Mouse (Mus musculus): ENCODE measurements around the gene Tceanc2. TPM values are rescaled to one million over a fixed set of nuclear protein-coding genes. Genes with fewer than 3 reads are reported as not detected.
"Not testable (repeated sequence)": the region's sequence is repeated elsewhere in the genome, so short reads cannot be mapped to it uniquely, and the experiment has no call there.

Gene Tceanc2
- polyA plus RNA-seq, 1 experiment = 15.9 TPM

DNA sequence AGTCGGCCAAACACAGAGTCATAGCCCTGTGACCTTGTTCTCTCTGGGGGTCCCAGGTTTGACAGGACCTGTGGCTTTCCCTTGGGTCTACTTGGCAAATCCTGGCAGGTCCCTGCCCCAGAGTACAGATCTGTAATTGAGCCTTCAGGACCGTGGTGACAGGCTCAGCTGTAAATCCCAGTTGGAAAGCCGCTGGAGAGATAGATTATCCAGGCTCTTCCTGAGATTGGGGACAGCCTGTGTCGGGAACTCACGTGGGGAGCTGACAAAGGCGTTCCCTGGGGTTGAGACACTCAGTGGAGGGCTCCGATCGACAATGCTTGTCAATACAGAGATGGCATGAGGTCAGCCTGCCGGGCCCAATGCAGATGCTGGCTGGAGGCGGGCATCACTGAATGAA, 52.5 kb downstream of the Tceanc2 start:
- no peak overlapping the region for H3K27ac ChIP-seq (replicated peaks; ENCODE audit: low read depth, low read length)
- no peak overlapping the region for H3K4me3 ChIP-seq (ENCODE audit: insufficient read depth, low read depth, low read length)
- no peaks in the 10 kb centered on the region for H3K4me1 ChIP-seq (ENCODE audit: control insufficient read depth, insufficient read depth, insufficient read length, low read length)

DNA sequence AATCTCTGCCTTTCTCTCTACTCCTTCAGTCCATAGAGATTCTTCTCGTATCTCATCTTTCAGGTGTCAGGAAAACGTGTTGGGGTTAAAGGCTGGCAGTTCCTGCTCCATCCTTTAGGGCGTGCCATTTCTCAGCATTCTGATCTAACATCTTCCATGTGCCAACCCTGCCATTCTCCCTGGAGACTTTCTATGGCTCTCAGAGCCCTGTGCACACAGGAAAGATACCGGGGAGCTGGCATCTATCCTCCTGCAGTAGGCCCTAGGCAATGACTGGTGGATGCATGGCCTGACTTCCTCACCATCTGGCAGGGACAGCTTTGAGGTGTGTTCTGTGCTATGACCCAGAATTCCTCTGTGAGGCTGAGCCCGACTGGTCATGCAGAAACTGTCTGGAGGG, 53.8 kb downstream of the Tceanc2 start:
- Histone ChIP-seq H3K27ac (replicated peaks; ENCODE audit: low read depth, low read length) (no peak overlapping the region), H3K4me3 (ENCODE audit: insufficient read depth, low read depth, low read length) (no peak overlapping the region), H3K4me1 (ENCODE audit: control insufficient read depth, insufficient read depth, insufficient read length, low read length) (no peaks in the 10 kb centered on the region)

DNA sequence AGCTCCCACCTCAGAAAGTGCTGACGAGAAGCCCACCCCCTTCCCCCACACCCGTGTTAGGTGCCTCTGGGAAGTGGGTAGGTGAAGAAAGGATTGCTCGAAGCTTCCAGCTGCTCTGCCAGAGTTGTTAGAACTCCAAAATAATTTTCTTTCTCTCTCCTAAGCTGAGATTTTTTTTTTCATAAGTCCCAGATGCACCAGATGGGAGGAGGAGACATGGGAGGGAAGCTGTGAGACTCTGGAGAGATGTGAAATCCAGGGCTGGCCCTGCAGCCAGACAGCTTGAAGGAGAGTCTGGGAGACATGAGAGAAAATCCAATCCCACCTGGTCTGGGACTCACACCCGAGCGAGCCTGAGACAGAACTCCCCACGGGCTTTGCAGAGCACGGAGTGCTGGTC, 54.5 kb downstream of the Tceanc2 start:
- Histone ChIP-seq H3K4me1 (ENCODE audit: control insufficient read depth, insufficient read depth, insufficient read length, low read length) (no peaks in the 10 kb centered on the region), H3K27ac (replicated peaks; ENCODE audit: low read depth, low read length) (no peak overlapping the region), H3K4me3 (ENCODE audit: insufficient read depth, low read depth, low read length) (no peak overlapping the region)

DNA sequence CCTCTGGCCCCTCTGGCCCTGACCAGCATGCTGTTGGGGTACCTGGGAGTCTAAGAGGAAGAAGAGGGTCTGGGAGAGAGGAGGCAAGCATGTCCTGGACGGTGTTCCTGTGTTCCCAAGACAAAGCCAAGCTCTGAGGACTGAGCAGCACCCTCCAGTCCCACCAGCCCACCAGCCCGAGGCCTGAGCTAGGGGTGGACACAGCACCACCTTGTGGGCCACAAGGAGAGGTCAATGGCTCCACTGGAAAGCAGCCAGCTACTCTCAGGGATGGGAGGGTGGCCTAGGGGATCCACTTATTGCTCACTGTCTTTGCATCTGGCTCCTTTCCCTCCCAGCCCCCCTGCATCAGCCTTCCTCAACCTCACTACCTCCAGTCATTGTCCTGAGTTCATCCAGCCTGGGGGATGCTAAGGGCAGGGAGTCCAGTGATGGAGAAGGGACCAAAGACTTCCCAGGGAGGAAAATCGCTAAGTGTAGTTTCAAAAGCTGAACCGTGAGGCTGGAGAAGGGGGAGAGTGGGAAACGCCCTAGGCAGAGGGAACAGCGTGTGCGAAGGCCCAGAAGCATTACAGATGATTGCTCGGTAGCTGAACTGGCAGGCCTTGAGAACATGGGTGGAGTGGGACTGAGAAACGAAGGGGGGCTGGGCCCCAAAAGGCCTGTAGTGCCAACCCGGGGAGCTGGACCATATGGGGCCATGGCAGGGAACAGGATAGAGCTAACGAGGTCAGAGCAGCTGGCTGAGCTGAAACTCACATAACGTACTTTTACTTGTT, 57.6 kb downstream of the Tceanc2 start:
- H3K27ac ChIP-seq (replicated peaks; ENCODE audit: low read depth, low read length) = no peak overlapping the region
- H3K4me3 ChIP-seq (ENCODE audit: insufficient read depth, low read depth, low read length) = no peak overlapping the region
- no peaks in the 10 kb centered on the region for H3K4me1 ChIP-seq (ENCODE audit: control insufficient read depth, insufficient read depth, insufficient read length, low read length)

DNA sequence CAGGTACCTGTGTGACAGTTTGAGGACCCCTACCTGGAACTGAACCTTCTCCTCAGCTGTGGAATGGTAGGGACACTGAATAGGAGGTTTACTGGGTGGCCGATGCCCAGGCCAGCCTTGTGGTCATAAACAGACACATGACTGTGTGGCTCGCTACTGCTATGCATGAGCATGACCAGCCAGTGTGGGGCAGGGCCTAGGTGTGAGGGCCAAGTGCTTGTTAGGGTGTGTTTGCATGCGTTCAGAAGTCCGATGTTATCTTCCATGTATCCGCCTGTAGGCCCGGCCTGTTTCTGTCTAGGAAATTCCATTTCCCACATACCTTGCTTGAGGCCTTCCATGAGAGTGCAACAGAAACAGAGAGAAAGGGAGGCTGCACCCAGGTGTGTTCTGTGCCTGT, 58.2 kb downstream of the Tceanc2 start:
- no peaks in the 10 kb centered on the region for H3K4me1 ChIP-seq (ENCODE audit: control insufficient read depth, insufficient read depth, insufficient read length, low read length)
- H3K4me3 ChIP-seq (ENCODE audit: insufficient read depth, low read depth, low read length) = no peak overlapping the region
- H3K27ac ChIP-seq (replicated peaks; ENCODE audit: low read depth, low read length) = no peak overlapping the region

DNA sequence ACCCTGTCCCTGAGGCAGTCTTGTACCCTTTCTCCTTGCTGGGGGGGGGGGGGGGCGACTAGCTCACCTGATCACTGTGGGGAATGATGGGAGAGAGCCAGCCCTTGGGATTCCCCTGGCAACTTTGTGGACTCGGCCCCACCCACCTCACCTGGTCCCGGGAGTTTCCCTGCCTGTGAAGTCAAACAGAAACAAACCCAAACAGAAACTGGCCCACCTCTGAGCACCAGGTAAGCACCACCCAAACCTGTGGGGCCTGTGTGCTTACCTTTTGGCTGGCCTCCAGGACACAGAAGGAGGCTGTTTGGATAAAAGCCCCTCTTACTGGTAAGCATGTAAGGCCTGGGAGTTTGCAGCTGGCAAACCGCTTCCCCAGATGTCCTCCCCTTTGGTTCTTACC, 59.9 kb downstream of the Tceanc2 start:
- H3K27ac ChIP-seq (replicated peaks; ENCODE audit: low read depth, low read length) = no peak overlapping the region
- no peak overlapping the region for H3K4me3 ChIP-seq (ENCODE audit: insufficient read depth, low read depth, low read length)
- no peaks in the 10 kb centered on the region for H3K4me1 ChIP-seq (ENCODE audit: control insufficient read depth, insufficient read depth, insufficient read length, low read length)

DNA sequence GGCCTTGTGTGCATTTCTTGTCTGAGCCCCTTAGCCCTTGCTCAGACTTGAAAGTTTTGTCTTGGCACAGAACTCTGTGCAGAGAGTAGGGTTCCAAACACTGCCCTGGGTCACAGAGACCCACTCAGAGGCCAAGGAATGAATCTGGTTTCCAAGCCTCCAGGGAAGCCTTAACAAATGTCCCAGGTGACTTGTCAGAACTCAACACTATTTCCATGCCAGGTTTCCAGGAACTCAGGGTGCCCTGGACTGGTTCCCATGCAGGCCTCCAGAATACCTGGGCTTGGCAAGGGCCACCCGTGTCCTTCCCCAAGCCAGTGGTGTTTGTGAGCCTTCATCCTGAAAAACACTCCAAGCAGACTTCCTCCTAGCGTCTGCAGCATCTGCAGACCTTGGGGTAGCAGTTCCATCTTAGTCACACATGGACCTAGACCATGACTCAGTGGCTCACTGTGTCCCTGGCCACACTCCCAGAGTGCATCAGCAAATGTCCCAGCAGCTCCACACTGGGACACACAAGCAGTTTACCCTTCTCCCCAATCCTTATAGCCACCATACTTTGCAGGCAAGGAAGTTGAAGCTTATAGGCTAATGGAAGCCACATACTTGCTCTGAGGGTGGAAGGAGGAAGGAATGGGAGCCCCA, 61.1 kb downstream of the Tceanc2 start:
- H3K4me3 ChIP-seq (ENCODE audit: insufficient read depth, low read depth, low read length) = no peak overlapping the region
- H3K4me1 ChIP-seq (ENCODE audit: control insufficient read depth, insufficient read depth, insufficient read length, low read length) = no peaks in the 10 kb centered on the region
- no peak overlapping the region for H3K27ac ChIP-seq (replicated peaks; ENCODE audit: low read depth, low read length)

DNA sequence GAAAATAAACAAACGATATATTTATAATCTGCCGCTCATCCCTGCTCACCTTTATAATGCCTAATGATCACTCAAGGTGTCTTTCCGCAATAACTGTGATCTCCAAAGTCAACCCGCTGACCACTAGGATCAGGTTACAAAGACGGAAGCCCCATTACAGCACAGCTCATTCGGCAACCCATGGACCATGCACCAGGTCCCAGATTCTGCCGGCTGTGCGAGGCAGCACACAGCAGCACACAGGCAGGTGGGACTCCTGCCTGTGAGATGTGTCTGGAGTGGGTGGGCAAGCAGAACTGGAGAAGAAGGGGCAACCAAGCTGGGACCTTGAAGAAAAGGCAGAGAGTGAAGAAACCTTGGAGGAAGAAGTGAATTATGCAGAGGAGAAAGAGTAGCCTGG, 64.6 kb downstream of the Tceanc2 start:
- Histone ChIP-seq H3K4me3 (ENCODE audit: insufficient read depth, low read depth, low read length) (no peak overlapping the region), H3K4me1 (ENCODE audit: control insufficient read depth, insufficient read depth, insufficient read length, low read length) (no peaks in the 10 kb centered on the region), H3K27ac (replicated peaks; ENCODE audit: low read depth, low read length) (no peak overlapping the region)

DNA sequence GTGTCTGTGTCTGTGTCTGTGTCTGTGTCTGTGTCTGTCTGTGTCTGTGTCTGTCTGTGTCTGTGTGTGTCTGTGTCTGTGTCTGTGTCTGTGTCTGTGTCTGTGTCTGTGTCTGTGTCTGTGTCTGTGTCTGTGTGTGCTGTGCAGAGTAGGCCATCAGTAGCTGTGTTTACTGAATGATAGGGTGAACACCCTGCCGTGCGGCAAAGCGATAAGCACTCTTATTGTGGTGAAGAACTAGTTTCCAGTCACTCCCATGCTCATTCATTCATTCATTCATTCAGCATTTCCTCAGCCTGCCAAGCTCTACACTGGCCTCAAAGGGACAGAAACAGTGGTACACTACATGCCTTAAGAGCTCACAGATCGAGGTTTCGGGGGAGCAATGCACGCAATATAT, 69.7 kb downstream of the Tceanc2 start:
- H3K27ac ChIP-seq (replicated peaks; ENCODE audit: low read depth, low read length); H3K4me1 ChIP-seq (ENCODE audit: control insufficient read depth, insufficient read depth, insufficient read length, low read length); H3K4me3 ChIP-seq (ENCODE audit: insufficient read depth, low read depth, low read length): not testable (repeated sequence)

DNA sequence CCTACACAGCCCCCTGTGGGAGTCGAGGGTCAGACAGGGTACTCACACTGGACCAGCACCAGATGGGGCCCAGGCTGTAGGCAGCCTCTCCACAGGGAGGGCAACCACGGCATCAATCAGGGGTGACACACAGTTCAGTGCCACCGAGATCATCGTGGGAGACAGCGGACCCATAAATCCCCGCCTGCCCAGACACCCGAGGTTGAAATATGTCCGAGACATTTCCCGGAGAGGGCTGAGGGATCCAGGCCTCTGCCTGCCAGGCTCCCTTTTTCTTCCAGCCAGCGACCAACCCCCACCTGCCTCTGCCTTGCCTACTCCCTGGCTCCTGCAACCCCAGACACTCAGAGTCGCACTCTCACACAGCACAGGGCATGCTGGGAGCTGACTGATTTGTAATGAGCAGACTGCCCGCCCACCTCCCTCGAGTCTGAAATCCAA, 70.6 kb downstream of the Tceanc2 start:
- Histone ChIP-seq H3K4me1 (ENCODE audit: control insufficient read depth, insufficient read depth, insufficient read length, low read length) (no peaks in the 10 kb centered on the region), H3K27ac (replicated peaks; ENCODE audit: low read depth, low read length) (no peak overlapping the region), H3K4me3 (ENCODE audit: insufficient read depth, low read depth, low read length) (peak overlapping the region; percentile 40)

DNA sequence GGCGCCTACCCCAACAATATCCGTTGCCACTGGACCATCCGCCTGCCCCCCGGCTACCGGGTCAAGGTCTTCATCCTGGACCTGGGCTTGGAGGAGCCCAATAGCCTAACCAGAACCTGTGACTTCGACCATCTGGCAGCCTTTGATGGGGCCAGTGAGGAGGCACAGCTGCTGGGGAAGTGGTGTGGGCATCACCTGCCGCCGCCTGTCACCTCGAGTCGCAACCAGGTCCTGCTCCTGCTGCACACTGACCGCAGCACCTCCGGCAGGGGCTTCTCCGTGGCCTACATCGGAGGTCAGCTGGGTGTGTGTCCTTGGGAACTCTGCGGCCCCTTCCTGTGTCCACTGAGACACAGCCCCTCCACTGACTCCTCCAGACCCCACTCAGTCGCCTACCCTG, 72.1 kb downstream of the Tceanc2 start:
- H3K4me1 ChIP-seq (ENCODE audit: control insufficient read depth, insufficient read depth, insufficient read length, low read length) = no peaks in the 10 kb centered on the region
- H3K27ac ChIP-seq (replicated peaks; ENCODE audit: low read depth, low read length) = no peak overlapping the region
- H3K4me3 ChIP-seq (ENCODE audit: insufficient read depth, low read depth, low read length) = no peak overlapping the region

DNA sequence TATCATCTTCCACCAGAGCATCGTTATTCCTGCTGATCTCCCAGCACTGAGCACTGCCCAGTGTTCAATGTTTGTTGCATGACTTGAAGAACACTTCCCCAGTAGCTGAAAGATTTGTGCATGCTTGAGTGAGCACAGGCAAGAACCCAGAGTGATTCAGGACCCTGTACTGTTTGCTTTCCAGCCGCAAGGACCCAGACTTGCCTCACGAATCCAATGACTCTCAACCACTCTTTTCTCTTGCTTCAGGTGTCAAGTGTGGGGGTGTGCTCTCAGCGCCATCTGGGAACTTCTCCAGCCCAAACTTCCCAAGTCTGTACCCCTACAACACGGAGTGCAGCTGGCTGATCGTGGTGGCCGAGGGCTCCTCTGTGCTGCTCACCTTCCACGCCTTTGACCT, 76.7 kb downstream of the Tceanc2 start:
- Histone ChIP-seq H3K4me1 (ENCODE audit: control insufficient read depth, insufficient read depth, insufficient read length, low read length) (peaks cover 3% of the 10 kb centered on the region; the same call in 1 of the 2 replicates), H3K4me3 (ENCODE audit: insufficient read depth, low read depth, low read length) (no peak overlapping the region), H3K27ac (replicated peaks; ENCODE audit: low read depth, low read length) (no peak overlapping the region)

DNA sequence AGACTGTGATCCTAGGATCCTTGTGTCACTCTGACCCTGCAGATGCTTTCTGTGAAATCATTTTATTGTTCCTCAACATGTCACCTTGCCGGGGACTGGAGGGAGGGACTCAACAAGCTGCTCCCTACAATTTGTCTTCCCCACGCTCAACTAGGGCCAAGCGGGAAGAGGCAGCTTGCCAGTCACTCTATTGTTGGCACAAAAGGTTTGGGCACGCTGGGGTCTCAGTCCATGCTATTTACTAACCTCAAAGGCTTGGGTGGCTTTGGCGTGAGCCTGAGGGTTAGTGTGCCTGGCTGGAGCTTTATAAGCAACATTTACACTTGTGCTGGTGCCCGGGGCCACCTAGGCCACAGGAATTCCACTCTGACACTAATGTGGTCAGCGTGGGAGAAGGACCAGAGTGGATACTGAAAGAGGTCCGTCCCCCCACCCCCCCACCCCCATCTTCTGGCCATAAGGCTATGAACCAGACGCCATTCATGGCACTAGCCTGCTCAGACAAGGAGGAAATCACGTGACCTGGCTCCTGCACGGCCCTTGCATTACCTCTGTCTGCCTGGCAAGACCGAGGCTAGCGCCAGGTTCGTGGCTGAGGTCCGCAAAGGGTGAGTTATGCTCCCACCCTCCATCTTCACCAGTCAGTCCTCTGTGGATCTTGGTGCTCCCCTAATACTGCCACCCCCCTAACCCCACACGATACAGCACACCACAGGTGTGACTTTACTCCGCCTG, 80.0 kb downstream of the Tceanc2 start:
- Histone ChIP-seq H3K4me1 (ENCODE audit: control insufficient read depth, insufficient read depth, insufficient read length, low read length) (peaks cover 3% of the 10 kb centered on the region; the same call in 1 of the 2 replicates), H3K4me3 (ENCODE audit: insufficient read depth, low read depth, low read length) (no peak overlapping the region), H3K27ac (replicated peaks; ENCODE audit: low read depth, low read length) (no peak overlapping the region)

DNA sequence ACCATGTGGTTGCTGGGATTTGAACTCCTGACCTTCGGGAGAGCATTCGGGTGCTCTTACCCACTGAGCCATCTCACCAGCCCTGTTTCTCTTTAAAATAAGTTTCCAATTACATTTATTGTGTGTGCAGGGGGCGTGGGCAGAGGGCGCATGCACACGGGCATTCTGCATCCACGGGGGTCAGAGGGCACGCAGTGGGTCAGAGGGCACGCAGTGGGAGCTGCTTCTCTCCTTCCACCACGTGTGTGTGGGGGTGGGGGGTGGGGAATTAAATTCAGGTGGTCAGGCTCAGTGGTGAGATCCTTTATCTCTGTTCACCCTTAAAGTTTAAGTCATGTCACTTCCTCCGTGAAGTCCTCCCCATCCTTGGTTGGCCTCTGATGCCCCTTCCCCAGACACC, 80.5 kb downstream of the Tceanc2 start:
- no peak overlapping the region for H3K27ac ChIP-seq (replicated peaks; ENCODE audit: low read depth, low read length)
- H3K4me3 ChIP-seq (ENCODE audit: insufficient read depth, low read depth, low read length) = no peak overlapping the region
- H3K4me1 ChIP-seq (ENCODE audit: control insufficient read depth, insufficient read depth, insufficient read length, low read length) = peaks cover 3% of the 10 kb centered on the region; the same call in 1 of the 2 replicates

DNA sequence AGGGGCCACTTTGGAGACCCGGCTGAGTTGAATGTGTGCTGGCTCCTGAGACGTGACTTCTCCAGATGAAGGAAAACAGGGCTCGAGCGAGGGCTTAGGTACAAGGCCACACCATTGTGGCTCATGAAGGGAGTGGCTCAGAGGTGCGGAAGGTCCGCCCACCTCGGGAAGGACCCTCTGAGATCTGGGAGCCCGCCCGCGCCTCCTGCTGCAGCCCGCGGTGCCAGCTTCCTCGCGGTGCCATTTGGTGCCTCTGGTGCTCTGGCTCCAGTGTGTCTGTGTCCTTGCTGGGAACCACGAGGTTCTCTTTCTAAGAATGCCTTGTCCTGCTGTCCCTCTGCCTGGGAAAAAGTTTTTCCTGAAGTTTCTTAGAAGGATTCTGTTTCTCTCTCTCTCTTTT, 81.0 kb downstream of the Tceanc2 start:
- Histone ChIP-seq H3K27ac (replicated peaks; ENCODE audit: low read depth, low read length) (no peak overlapping the region), H3K4me3 (ENCODE audit: insufficient read depth, low read depth, low read length) (no peak overlapping the region), H3K4me1 (ENCODE audit: control insufficient read depth, insufficient read depth, insufficient read length, low read length) (peaks cover 3% of the 10 kb centered on the region; the same call in 1 of the 2 replicates)
